Mouse (Mus musculus) brain, embryonic 18.5 days (tissue): Measurements from ENCODE around the gene Rpl36-ps4.
"Not testable (repeated sequence)": the region's sequence is repeated elsewhere in the genome, so short reads cannot be mapped to it uniquely, and the experiment has no call there.

Source experiments
- DNase-seq: peaks from one replicate; pipeline ENCODE4 v3.0.0-alpha.2; 2012; ENCODE audit warnings: low read depth, low spot score

The Rpl36-ps4 gene

GRCm38 (mm10) chr17:87936156-87936555, 15.4 kb downstream of the Rpl36-ps4 start:
- DNase-seq, result no peak

DNA sequence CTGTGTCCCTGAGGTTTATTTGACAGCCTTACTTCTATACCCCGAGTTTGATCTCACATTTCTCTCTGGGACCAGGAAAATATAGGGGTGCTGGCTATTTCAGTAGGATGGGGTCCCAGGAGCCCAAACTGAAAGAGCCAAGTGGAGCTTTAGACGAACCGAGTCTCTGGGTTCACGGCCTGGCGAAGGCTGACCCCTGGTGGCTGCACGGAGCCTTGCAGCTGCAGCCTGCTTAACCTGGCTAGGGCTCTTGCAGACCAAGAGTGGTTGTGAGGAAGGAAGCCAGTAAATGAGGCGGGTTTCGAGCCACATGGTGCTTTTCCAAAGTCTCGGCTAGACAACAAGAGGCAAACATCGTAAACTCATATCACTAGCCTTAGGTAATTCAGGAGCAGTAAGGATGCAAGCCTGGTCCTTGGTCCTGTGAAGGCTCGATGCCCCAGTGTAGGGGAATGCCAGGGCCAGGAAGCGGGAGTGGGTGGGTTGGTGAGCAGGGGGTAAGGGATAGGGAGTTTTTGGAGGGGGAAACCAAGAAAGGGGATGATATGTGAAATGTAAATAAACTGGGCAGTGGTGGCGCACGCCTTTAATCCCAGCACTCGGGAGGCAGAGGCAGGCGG, 28.3 kb downstream of the Rpl36-ps4 start:
- DNase-seq, result peak; percentile 18

- DNase-seq, result not testable (repeated sequence)
Measured at GRCm38 (mm10) chr17:87954618-87955124, 33.9 kb downstream of the Rpl36-ps4 start.

DNA sequence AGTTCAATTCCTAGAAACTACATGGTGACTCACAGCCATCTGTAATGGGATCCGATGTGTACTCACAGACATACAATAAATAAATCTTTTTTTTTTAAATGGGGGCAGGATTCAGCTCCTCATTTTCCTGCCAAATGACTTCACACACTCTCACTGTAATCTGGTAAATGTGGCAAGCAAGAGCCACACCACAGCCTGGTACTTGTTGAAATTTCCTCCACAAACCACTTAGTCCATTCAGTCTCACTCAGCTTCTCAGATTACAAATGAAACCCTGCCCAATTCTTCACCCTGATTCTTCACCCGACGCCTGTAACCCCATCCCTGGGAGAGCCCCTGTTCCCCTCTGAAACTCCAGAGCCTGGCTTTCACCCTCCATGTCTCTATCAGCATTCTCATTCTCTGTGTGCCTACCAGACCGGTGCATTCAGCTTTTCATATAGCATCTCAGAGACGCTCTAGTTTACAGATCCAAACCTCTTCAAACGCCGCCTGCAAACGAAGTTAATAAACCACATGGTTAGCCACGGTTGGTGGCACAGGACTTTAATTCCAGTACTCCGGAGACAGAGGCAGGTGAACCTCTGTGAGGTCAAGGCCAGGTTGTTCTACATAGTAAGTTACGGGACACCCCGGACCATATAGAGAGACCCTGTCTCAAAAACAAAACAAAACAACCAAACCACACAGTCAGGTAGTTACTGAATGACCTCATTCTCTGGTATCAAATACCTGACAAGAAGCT, 36.5 kb downstream of the Rpl36-ps4 start:
- DNase-seq, result no peak

DNA sequence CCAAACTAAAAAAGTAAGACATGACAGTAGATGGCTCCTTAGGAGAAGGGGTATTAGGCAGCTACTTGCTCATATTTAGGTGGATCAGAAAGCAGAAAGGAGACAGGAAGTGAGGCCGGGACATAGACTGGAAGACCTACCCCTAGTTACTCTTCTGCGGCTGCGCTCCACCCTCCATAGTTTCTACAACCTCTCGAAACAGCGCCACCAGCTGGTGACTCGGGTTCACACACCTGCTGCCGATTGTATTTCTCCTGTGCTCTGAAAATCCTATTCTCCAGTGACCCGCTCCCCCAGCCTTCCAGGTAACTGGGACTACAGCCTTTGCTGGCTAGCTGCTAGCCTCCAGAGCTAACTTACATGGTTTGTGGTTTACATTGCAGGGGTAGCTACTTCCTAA, 37.5 kb downstream of the Rpl36-ps4 start:
- DNase-seq, result no peak

- not testable (repeated sequence) for DNase-seq
Measured at GRCm38 (mm10) chr17:87959406-87959805, 38.6 kb downstream of the Rpl36-ps4 start.

- not testable (repeated sequence) for DNase-seq
Measured at GRCm38 (mm10) chr17:87959931-87960330, 39.2 kb downstream of the Rpl36-ps4 start.

DNA sequence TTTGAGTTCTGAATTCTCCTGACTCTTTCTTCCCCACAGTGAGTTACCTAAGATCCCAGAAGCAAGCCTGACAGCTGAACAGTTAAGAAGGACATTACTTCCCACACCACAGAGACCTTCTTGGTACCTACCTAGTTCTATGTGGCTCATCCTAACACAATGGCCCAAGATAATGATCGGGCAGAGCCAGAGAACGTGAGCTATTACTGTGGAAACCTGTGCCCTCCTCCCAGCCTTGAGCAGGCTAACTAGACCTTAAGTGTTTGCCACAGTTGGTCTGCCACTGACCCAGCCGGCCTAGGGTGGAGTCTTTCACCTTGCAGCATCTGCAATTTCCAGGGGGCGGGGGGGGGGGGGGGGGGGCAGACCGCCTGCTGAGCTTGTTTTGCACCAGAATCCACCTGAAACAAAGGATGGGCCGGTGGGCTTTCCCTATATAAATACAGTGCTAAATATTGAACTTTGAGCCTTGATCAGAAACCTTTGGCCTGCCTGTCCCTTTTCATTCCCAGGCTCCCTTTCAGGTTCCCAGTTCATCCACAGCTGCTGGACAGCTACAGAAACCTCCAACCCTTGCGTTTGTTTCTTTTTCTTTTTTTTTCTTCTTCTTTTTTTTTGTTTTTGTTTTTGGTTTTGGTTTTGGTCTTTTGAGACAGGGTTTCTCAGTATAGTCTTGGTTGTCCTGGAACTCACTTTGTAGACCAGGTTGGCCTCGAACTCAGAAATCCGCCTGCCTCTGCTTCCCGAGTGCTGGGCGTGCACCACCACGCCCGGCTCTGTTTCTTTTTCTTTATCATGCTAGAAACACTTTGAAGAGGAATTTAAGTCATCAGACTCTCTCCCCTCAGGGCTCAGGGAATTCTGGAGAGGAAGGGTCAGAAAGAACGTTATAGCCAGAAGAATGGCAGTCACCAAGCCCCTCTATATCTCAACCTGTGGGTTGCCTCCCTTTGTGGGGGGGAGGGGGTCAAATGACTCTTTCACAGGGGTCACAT, 42.6 kb downstream of the Rpl36-ps4 start:
- no peak for DNase-seq

GRCm38 (mm10) chr17:87968483-87968926, 47.7 kb downstream of the Rpl36-ps4 start:
- not testable (repeated sequence) for DNase-seq
